Mouse (Mus musculus) megakaryocyte-erythroid progenitor cell, adult 5-6 weeks (primary cell): ENCODE results near the gene Hip1r. TPM values are rescaled to one million over a fixed set of nuclear protein-coding genes. Genes with fewer than 3 reads are reported as not detected.

Experiments
- ATAC-seq: replicated peaks from 2 replicates; pipeline ENCODE4 v1.8.0; 2016; ENCODE audit warnings: mild to moderate bottlenecking, inconsistent platforms; ENCODE audit not compliant: severe bottlenecking, poor library complexity, low FRiP score, low TSS enrichment
- total RNA-seq, 2 experiments: library from RNA; stranded (forward) in 1 of 2; stranded (reverse) in 1 of 2; fragments of 200-1000, 215-1000 nt in 1 of 2; fragments of >200 nt in 1 of 2; fragmentation: Nextera tagmentation in 1 of 2; gene quantifications; 2 replicates each; pipeline ENCODE4 v1.2.3; 2014 to 2017

Hip1r gene
- total RNA-seq, 2 experiments from 2014 or later, result 9.5 to 30.9 TPM

GRCm38 (mm10) chr5:123993263-123994036, 20.0 kb downstream of the Hip1r start:
- no peak for ATAC-seq

- no peak for ATAC-seq
Observed at GRCm38 (mm10) chr5:123994468-123994867, 21.0 kb downstream of the Hip1r start.

GRCm38 (mm10) chr5:123995388-123995787, 22.0 kb downstream of the Hip1r start:
- ATAC-seq, result no peak

- ATAC-seq, result no peak
Observed at GRCm38 (mm10) chr5:123996194-123996593, 22.8 kb downstream of the Hip1r start.

GRCm38 (mm10) chr5:123996695-123997094, 23.3 kb downstream of the Hip1r start:
- no peak for ATAC-seq

- no peak for ATAC-seq
Observed at GRCm38 (mm10) chr5:123997211-123997751, 23.9 kb downstream of the Hip1r start.

- no peak for ATAC-seq
Observed at GRCm38 (mm10) chr5:123997811-123998210, 24.4 kb downstream of the Hip1r start.

GRCm38 (mm10) chr5:123998370-123998769, 24.9 kb downstream of the Hip1r start:
- no peak for ATAC-seq

GRCm38 (mm10) chr5:124000824-124001223, 27.4 kb downstream of the Hip1r start:
- peak; percentile 45 for ATAC-seq

GRCm38 (mm10) chr5:124001274-124001673, 27.8 kb downstream of the Hip1r start:
- no peak for ATAC-seq

GRCm38 (mm10) chr5:124002876-124003275, 29.4 kb downstream of the Hip1r start:
- no peak for ATAC-seq

- no peak for ATAC-seq
Observed at GRCm38 (mm10) chr5:124003375-124003774, 29.9 kb downstream of the Hip1r start.

- ATAC-seq, result no peak
Observed at GRCm38 (mm10) chr5:124004356-124005150, 31.1 kb downstream of the Hip1r start.

- no peak for ATAC-seq
Observed at GRCm38 (mm10) chr5:124005151-124005500, 31.7 kb downstream of the Hip1r start.

- ATAC-seq, result no peak
Observed at GRCm38 (mm10) chr5:124005591-124005990, 32.2 kb downstream of the Hip1r start.

GRCm38 (mm10) chr5:124006082-124006873, 32.9 kb downstream of the Hip1r start:
- ATAC-seq, result no peak

- no peak for ATAC-seq
Observed at GRCm38 (mm10) chr5:124006891-124007491, 33.6 kb downstream of the Hip1r start.

GRCm38 (mm10) chr5:124010077-124010476, 36.6 kb downstream of the Hip1r start:
- ATAC-seq, result peak; percentile 60

- ATAC-seq, result peak; percentile 56
Observed at GRCm38 (mm10) chr5:124010910-124011655, 37.7 kb downstream of the Hip1r start.
